ENCODE assay signal across 13 mouse cellular contexts in genomic region chr16:24120836-24121235, GRCm38 (mm10).
DNase-seq lines count a peak whose midpoint lies in the region; ATAC-seq lines count a peak whose summit lies in the region.
"Had no signal": no experiment of that assay in that cellular context is flagged by ENCODE, and none has a peak within 500 bp of the region (broad histone marks: within the 10 kb centered on the region; RNA-seq: fewer than 3 reads in every experiment).

No protein-coding gene starts in this region.

- 49% methylated on average over 6 of the region's 6 CpGs for WGBS in liver, embryonic 15.5 days (ENCODE audit: insufficient replicate concordance)

- H3K9ac ChIP-seq in liver, embryonic 15.5 days, result no peak overlapping the region
- H3K9ac ChIP-seq: hindbrain, embryonic 15.5 days had no signal

- ATAC-seq in liver, embryonic 15.5 days (ENCODE audit: insufficient read depth), result peak; percentile 61; the same call in 1 of the 2 replicates

- H3K9me3 ChIP-seq in liver, embryonic 15.5 days (replicated peaks), result no peaks in the 10 kb centered on the region
- H3K9me3 ChIP-seq: embryonic facial prominence, embryonic 10.5 days; hindbrain, embryonic 15.5 days had no signal

- no peaks in the 10 kb centered on the region for H3K36me3 ChIP-seq in liver, embryonic 15.5 days (replicated peaks)
- H3K36me3 ChIP-seq: embryonic facial prominence, embryonic 10.5 days; hindbrain, embryonic 15.5 days had no signal

- H3K27me3 ChIP-seq in liver, embryonic 15.5 days, result no peaks in the 10 kb centered on the region
- H3K27me3 ChIP-seq: hindbrain, embryonic 15.5 days had no signal

- H3K4me3 ChIP-seq in liver, embryonic 15.5 days (replicated peaks), result no peak overlapping the region
- H3K4me3 ChIP-seq: embryonic facial prominence, embryonic 10.5 days; hindbrain, embryonic 15.5 days; layer of hippocampus, adult 2 months had no signal

- H3K4me2 ChIP-seq in liver, embryonic 15.5 days, result no peak overlapping the region
- H3K4me2 ChIP-seq: hindbrain, embryonic 15.5 days had no signal

- DNase-seq in liver, result no peak
- DNase-seq in fat pad, adult 2 months (ENCODE audit: extremely low read depth, low read depth, low spot score), result peak; percentile 89
- DNase-seq in lung, postnatal 10 days, result peak; percentile 62
- no peak for DNase-seq in kidney, adult 11 months
- DNase-seq in embryo, embryonic 10 days (ENCODE audit: low spot score), result no peak
- no peak for DNase-seq in spleen, postnatal 36 days (ENCODE audit: low spot score in 2 of 2)
- DNase-seq: cerebellum, adult 18-20 months; kidney, adult 9 months; left cerebral cortex, postnatal 4 days had no signal

- H3K4me1 ChIP-seq in liver, embryonic 15.5 days (replicated peaks), result no peaks in the 10 kb centered on the region
- H3K4me1 ChIP-seq: embryonic facial prominence, embryonic 10.5 days; hindbrain, embryonic 15.5 days had no signal

- no peak overlapping the region for H3K27ac ChIP-seq in liver, embryonic 15.5 days (replicated peaks)
- H3K27ac ChIP-seq: embryonic facial prominence, embryonic 10.5 days; hindbrain, embryonic 15.5 days; layer of hippocampus, adult 2 months had no signal

Comparison
In these comparisons a context has a peak if more than half of its experiments do, and no peak if none do; other contexts are left out.
1. DNase-seq: peak in fat pad, adult 2 months (single experiment) and lung, postnatal 10 days (single experiment); none in liver (single experiment), kidney, adult 11 months (single experiment), embryo, embryonic 10 days (single experiment) and spleen, postnatal 36 days (0 of 2).